Mouse (Mus musculus): ENCODE measurements at regions not wholly inside any gene's neighbourhood (a gene's known extent, or its start where the extent isn't known, plus 50 kb on each side); places are given as distances from the start of the nearest gene placed in this dataset.

- DNase-seq (ENCODE audit: low read depth, low spot score), result no peak
Measured at GRCm38 (mm10) chr1:158161533-158161932, 194.6 kb downstream of the Brinp2 start.

DNA sequence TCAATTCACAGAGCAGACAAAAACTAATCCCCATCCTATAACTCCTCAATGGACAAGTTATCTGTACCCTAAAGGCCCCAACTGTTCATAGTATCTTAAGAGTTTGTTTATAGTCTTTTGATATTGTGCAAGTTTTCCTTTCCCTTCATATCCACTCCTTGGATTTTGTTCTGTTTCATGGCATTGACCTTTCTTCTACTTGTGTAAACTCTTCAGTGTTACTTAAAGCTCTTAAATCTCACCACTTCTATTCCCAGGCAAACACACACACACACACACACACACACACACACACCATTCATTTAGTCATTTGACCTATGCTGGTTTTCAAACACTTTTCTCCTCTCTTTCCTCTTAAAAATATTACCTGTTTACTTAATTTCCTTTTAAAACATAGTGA lies 192.7 kb downstream of the Brinp2 start:
- no peak for DNase-seq (ENCODE audit: low read depth, low spot score)

- DNase-seq (ENCODE audit: low read depth, low spot score), result no peak
Measured at GRCm38 (mm10) chr1:158170006-158170405, 186.1 kb downstream of the Brinp2 start.

GRCm38 (mm10) chr1:158180095-158180494 lies 176.0 kb downstream of the Brinp2 start:
- DNase-seq (ENCODE audit: low read depth, low spot score), result no peak

GRCm38 (mm10) chr1:158181296-158181695 lies 174.8 kb downstream of the Brinp2 start:
- DNase-seq (ENCODE audit: low read depth, low spot score), result no peak

GRCm38 (mm10) chr1:158187651-158188050 lies 168.5 kb downstream of the Brinp2 start:
- DNase-seq (ENCODE audit: low read depth, low spot score), result no peak

DNA sequence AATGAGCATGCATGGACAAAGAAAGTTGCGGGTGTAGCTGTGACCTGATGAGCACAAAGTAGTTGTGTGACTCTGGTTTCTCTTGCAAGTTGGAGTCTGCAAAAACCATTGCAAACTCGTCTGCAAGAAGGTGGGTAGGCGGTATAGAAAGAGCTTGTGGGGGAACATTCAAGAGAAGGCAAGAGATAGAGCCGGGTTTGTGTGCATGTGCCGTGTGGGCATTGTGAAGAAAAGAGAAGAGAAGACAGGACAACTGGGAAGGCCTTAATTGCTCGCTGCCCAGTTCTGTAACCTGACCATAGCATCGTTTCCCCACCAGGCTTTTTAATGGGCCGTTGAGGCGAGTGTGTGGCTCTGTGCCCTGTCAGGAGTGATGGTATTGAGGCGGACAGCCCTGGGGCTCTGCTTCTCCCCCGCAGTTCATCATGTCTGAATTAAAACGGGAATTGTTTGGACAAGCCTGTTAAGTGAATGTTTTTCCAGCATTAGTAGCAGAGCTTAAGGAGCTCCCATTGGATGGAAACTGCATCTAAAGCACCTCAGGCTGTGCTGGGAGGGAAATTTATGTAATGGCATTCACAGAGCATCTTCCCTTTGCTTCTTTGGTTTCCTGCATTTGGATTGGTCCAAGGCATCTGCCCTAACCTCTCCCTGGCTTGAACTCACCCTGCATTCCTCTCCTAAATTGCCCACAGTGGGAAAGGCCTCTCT lies 163.1 kb downstream of the Brinp2 start:
- no peak for DNase-seq (ENCODE audit: low read depth, low spot score)

DNA sequence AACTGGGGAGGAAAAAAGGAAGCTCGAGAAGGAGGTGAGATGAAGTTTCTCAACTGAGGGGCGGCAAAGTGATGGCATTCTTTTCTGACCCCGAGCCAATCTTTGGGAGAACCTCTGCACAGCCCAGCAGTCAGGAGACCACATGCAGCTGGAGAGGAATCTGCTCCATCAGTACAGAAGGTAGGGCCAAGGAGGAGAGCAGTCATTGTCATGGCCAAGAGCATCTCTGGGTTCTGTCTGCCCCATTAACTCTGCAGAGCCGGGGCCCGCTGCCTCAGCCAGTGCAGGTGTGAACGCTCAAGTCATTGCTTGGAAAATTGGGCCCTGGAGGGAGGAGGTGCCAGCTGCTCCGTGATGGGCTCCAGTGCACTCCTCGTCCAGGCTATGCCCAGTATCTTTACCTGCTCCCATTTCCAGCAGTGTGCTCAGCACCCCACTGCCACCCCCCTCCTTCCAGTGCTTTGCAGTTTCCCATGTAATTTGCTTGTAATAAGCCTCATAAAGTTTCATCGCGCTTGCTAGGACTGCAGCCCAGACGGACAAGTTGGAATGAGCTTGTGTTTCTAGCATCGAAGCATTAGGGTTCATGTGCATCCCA lies 162.1 kb downstream of the Brinp2 start:
- DNase-seq (ENCODE audit: low read depth, low spot score), result no peak

Measured in forelimb bud, embryonic 11.5 days (tissue).